Mouse (Mus musculus) thymus, postnatal 4 days (tissue): ENCODE measurements at regions not wholly inside any gene's neighbourhood (a gene's known extent, or its start where the extent isn't known, plus 50 kb on each side); places are given as distances from the start of the nearest gene placed in this dataset.

ENCODE experiments used
- DNase-seq: peaks from one replicate; pipeline ENCODE4 v3.0.0; 2021

GRCm38 (mm10) chr11:63502181-63502580, 373.4 kb downstream of the Pmp22 start:
- no peak for DNase-seq

GRCm38 (mm10) chr11:63507387-63507786, 378.6 kb downstream of the Pmp22 start:
- no peak for DNase-seq

- no peak for DNase-seq
These were observed 379.9 kb downstream of the Pmp22 start for GRCm38 (mm10) chr11:63508727-63509126.

GRCm38 (mm10) chr11:63510611-63511010, 381.8 kb downstream of the Pmp22 start:
- DNase-seq: no peak

- no peak for DNase-seq
These were observed 385.8 kb downstream of the Pmp22 start for GRCm38 (mm10) chr11:63514615-63515014.

- no peak for DNase-seq
These were observed 390.1 kb downstream of the Pmp22 start for GRCm38 (mm10) chr11:63518847-63519246.

GRCm38 (mm10) chr11:63524254-63524653, 395.5 kb downstream of the Pmp22 start:
- DNase-seq: no peak

GRCm38 (mm10) chr11:63525431-63525830, 396.6 kb downstream of the Pmp22 start:
- DNase-seq: no peak

- DNase-seq: no peak
These were observed 396.1 kb downstream of the Hs3st3b1 start for GRCm38 (mm10) chr11:63525956-63526355.

GRCm38 (mm10) chr11:63532752-63533151, 389.3 kb downstream of the Hs3st3b1 start:
- no peak for DNase-seq

GRCm38 (mm10) chr11:63533555-63534200, 388.4 kb downstream of the Hs3st3b1 start:
- no peak for DNase-seq

GRCm38 (mm10) chr11:63537693-63538092, 384.4 kb downstream of the Hs3st3b1 start:
- no peak for DNase-seq

- no peak for DNase-seq
These were observed 378.0 kb downstream of the Hs3st3b1 start for GRCm38 (mm10) chr11:63543971-63544696.

- no peak for DNase-seq
These were observed 376.6 kb downstream of the Hs3st3b1 start for GRCm38 (mm10) chr11:63545516-63545915.

GRCm38 (mm10) chr11:63560466-63560865, 361.6 kb downstream of the Hs3st3b1 start:
- no peak for DNase-seq

GRCm38 (mm10) chr11:63562696-63563095, 359.4 kb downstream of the Hs3st3b1 start:
- no peak for DNase-seq

- DNase-seq: no peak
These were observed 356.4 kb downstream of the Hs3st3b1 start for GRCm38 (mm10) chr11:63565471-63566232.

GRCm38 (mm10) chr11:63569785-63570479, 352.2 kb downstream of the Hs3st3b1 start:
- no peak for DNase-seq

- no peak for DNase-seq
These were observed 351.4 kb downstream of the Hs3st3b1 start for GRCm38 (mm10) chr11:63570646-63571045.

GRCm38 (mm10) chr11:63573271-63573670, 348.8 kb downstream of the Hs3st3b1 start:
- no peak for DNase-seq

GRCm38 (mm10) chr11:63583321-63583720, 338.8 kb downstream of the Hs3st3b1 start:
- no peak for DNase-seq

GRCm38 (mm10) chr11:63585216-63585869, 336.7 kb downstream of the Hs3st3b1 start:
- DNase-seq: no peak

GRCm38 (mm10) chr11:63620220-63620619, 301.9 kb downstream of the Hs3st3b1 start:
- DNase-seq: no peak
